Comparison of ENCODE assay signal across 20 mouse cellular contexts in the genomic region with DNA sequence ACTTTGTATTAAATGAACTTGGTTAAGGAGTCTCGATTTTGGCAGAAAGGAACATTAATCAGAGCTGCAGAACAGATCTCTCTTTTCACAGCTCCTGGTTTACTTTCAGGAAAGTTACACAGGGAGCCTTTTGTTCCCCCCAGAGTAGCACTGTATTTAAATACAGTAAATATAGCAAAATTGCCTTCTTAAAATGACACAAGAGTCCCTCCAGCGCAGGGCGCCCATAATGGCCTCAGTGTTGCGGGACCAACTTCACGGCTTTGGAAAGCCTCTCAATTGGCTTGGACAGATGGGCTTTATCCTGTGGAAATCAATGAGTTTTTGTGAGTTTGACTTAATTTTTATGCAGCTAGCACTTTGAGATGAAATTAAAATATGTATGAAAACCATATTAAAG.
DNase-seq lines count a peak whose midpoint lies in the region; ATAC-seq lines count a peak whose summit lies in the region.
"Had no signal": no experiment of that assay in that cellular context is flagged by ENCODE, and none has a peak within 500 bp of the region (broad histone marks: within the 10 kb centered on the region; RNA-seq: fewer than 3 reads in every experiment).

No protein-coding gene starts in this region.

- H3K36me3 ChIP-seq in kidney, embryonic 15.5 days = no peaks in the 10 kb centered on the region
- no peaks in the 10 kb centered on the region for H3K36me3 ChIP-seq in limb, embryonic 15.5 days
- no peaks in the 10 kb centered on the region for H3K36me3 ChIP-seq in intestine, embryonic 15.5 days
- H3K36me3 ChIP-seq: embryonic facial prominence, embryonic 12.5 days; forebrain, embryonic 12.5 days; heart, embryonic 13.5 days had no signal

- no peak overlapping the region for H3K9ac ChIP-seq in kidney, embryonic 15.5 days
- H3K9ac ChIP-seq in limb, embryonic 15.5 days = no peak overlapping the region
- no peak overlapping the region for H3K9ac ChIP-seq in intestine, embryonic 15.5 days
- H3K9ac ChIP-seq: embryonic facial prominence, embryonic 12.5 days; forebrain, embryonic 12.5 days; heart, embryonic 13.5 days had no signal

- no peak overlapping the region for H3K4me3 ChIP-seq in kidney, embryonic 15.5 days (replicated peaks)
- H3K4me3 ChIP-seq in limb, embryonic 15.5 days = no peak overlapping the region
- no peak overlapping the region for H3K4me3 ChIP-seq in intestine, embryonic 15.5 days (replicated peaks)
- H3K4me3 ChIP-seq: embryonic facial prominence, embryonic 12.5 days; forebrain, embryonic 12.5 days; heart, embryonic 13.5 days had no signal

- H3K9me3 ChIP-seq in kidney, embryonic 15.5 days (replicated peaks) = no peaks in the 10 kb centered on the region
- no peaks in the 10 kb centered on the region for H3K9me3 ChIP-seq in limb, embryonic 15.5 days
- H3K9me3 ChIP-seq in intestine, embryonic 15.5 days = no peaks in the 10 kb centered on the region
- H3K9me3 ChIP-seq: embryonic facial prominence, embryonic 12.5 days; forebrain, embryonic 12.5 days; heart, embryonic 13.5 days had no signal

- 0 out of 2 replicates have a peak overlapping the region, but pooled peaks have one; percentile 28 for H3K27ac ChIP-seq in kidney, embryonic 15.5 days
- H3K27ac ChIP-seq in limb, embryonic 15.5 days = no peak overlapping the region
- H3K27ac ChIP-seq in intestine, embryonic 15.5 days = no peak overlapping the region
- H3K27ac ChIP-seq: embryonic facial prominence, embryonic 12.5 days; forebrain, embryonic 12.5 days; heart, embryonic 13.5 days had no signal

- H3K4me2 ChIP-seq in kidney, embryonic 15.5 days = no peak overlapping the region
- no peak overlapping the region for H3K4me2 ChIP-seq in limb, embryonic 15.5 days
- H3K4me2 ChIP-seq in intestine, embryonic 15.5 days (replicated peaks) = no peak overlapping the region
- H3K4me2 ChIP-seq: embryonic facial prominence, embryonic 12.5 days; forebrain, embryonic 12.5 days; heart, embryonic 13.5 days had no signal

- H3K4me1 ChIP-seq in kidney, embryonic 15.5 days = 0 out of 2 replicates have a peak, but pooled peaks cover 4% of the 10 kb centered on the region
- H3K4me1 ChIP-seq in limb, embryonic 15.5 days = no peaks in the 10 kb centered on the region
- no peaks in the 10 kb centered on the region for H3K4me1 ChIP-seq in intestine, embryonic 15.5 days (replicated peaks)
- H3K4me1 ChIP-seq: embryonic facial prominence, embryonic 12.5 days; heart, embryonic 13.5 days had no signal

- no peak for DNase-seq in kidney, postnatal 25 days
- peak; percentile 22 to 23 for DNase-seq in right cerebral cortex, postnatal 10 days (ENCODE audit: low spot score in 2 of 2)
- no peak for DNase-seq in right cerebral cortex, adult 18-20 months
- DNase-seq in forelimb bud, embryonic 11.5 days (ENCODE audit: low read depth, low spot score) = peak; percentile 27
- DNase-seq in urinary bladder, postnatal 36 days (ENCODE audit: low spot score in 2 of 2) = no peak
- DNase-seq: adrenal gland, adult 8-10 months; adrenal gland, postnatal 36 days; cerebellum, adult 11-12 months; cerebellum, adult 9-11 months; cerebellum, postnatal 36 days; gastrocnemius, postnatal 36 days; heart, adult 11 months; heart, postnatal 36 days had no signal

- 59% methylated on average over 5 of the region's 5 CpGs for WGBS in kidney, embryonic 15.5 days
- 49% methylated on average over 5 of the region's 5 CpGs for WGBS in limb, embryonic 15.5 days
- 66% methylated on average over 5 of the region's 5 CpGs for WGBS in intestine, embryonic 15.5 days

- no peaks in the 10 kb centered on the region for H3K27me3 ChIP-seq in kidney, embryonic 15.5 days
- peaks cover 42% of the 10 kb centered on the region for H3K27me3 ChIP-seq in limb, embryonic 15.5 days
- no peaks in the 10 kb centered on the region for H3K27me3 ChIP-seq in intestine, embryonic 15.5 days (replicated peaks)
- H3K27me3 ChIP-seq: embryonic facial prominence, embryonic 12.5 days; forebrain, embryonic 12.5 days; heart, embryonic 13.5 days had no signal

- no peak for ATAC-seq in kidney, embryonic 15.5 days (replicated peaks; ENCODE audit: low FRiP score)
- ATAC-seq in limb, embryonic 15.5 days (ENCODE audit: insufficient number of reproducible peaks, low FRiP score, low TSS enrichment, low read depth) = peak; percentile 77
- ATAC-seq in intestine, embryonic 15.5 days = no peak
- ATAC-seq: hindbrain, embryonic 16.5 days had no signal

Comparison
In these comparisons a context has a peak if more than half of its experiments do, and no peak if none do; other contexts are left out.
1. DNase-seq: peak in right cerebral cortex, postnatal 10 days (2 of 2) and forelimb bud, embryonic 11.5 days (single experiment); none in kidney, postnatal 25 days (0 of 2), right cerebral cortex, adult 18-20 months (single experiment) and urinary bladder, postnatal 36 days (0 of 2).